Mouse (Mus musculus): Measurements from ENCODE around the gene Glb1.

DNA sequence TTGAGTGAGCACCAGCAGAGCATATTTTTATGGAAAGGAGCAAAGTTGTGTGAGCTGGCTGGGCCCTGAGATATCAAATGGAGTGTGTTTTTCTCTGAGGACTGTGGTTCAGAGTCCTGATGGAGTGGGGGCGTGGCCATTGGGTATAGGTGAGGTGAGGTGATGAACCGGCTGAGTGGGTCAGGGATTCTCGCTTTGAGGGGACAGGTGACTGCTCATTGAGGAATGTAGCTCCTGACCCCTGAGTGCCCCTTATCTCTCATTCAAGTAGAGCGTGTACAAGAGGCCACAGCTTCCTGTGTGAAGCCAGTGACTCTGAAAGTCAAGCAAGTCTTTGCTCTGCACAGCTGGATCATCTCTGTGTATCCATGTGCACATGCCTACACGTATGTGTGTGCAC is 25.3 kb downstream of the Glb1 start:
- peak; percentile 11; the same call in 1 of the 2 replicates for TF ChIP-seq CTCF (IDR thresholded peaks at IDR 0.05; ENCODE audit: borderline replicate concordance, insufficient read depth, low read depth, low read length)
- TF ChIP-seq POLR2A (IDR thresholded peaks at IDR 0.05; ENCODE audit: borderline replicate concordance, insufficient read depth, low read length) = no peak
